ENCODE assay signal across 10 mouse cellular contexts in genomic region chr1:138275859-138276258, GRCm38 (mm10). TPM values are rescaled to one million over a fixed set of nuclear protein-coding genes. Genes with fewer than 3 reads are reported as not detected.
DNase-seq lines count a peak whose midpoint lies in the region; ATAC-seq lines count a peak whose summit lies in the region.
"Had no signal": no experiment of that assay in that cellular context is flagged by ENCODE, and none has a peak within 500 bp of the region (broad histone marks: within the 10 kb centered on the region; RNA-seq: fewer than 3 reads in every experiment).

No protein-coding gene starts in this region.

- no peaks in the 10 kb centered on the region for H3K36me3 ChIP-seq in midbrain, embryonic 12.5 days
- no peaks in the 10 kb centered on the region for H3K36me3 ChIP-seq in midbrain, embryonic 10.5 days

- no peaks in the 10 kb centered on the region for H3K4me1 ChIP-seq in midbrain, embryonic 12.5 days
- no peaks in the 10 kb centered on the region for H3K4me1 ChIP-seq in midbrain, embryonic 10.5 days

- DNase-seq in midbrain, embryonic 10.5 days (ENCODE audit: low spot score): no peak
- peak; percentile 21 for DNase-seq in adipocyte (ENCODE audit: low spot score)
- peak; percentile 78 to 81 for DNase-seq in thymus, postnatal 36 days
- no peak for DNase-seq in gastrocnemius, postnatal 36 days
- no peak for DNase-seq in testis, postnatal 14 days (ENCODE audit: low spot score)

- H3K27me3 ChIP-seq in midbrain, embryonic 12.5 days: no peaks in the 10 kb centered on the region
- no peaks in the 10 kb centered on the region for H3K27me3 ChIP-seq in midbrain, embryonic 10.5 days (ENCODE audit: low read depth, poor library complexity, severe bottlenecking)

- intact Hi-C loops in gastrocnemius, postnatal 36 days (cut with DNase I): no loop called here

- H3K4me2 ChIP-seq in midbrain, embryonic 12.5 days (replicated peaks): no peak overlapping the region

- WGBS in midbrain, embryonic 12.5 days: 69% methylated on average over 5 of the region's 5 CpGs
- WGBS in midbrain, embryonic 10.5 days: 72% methylated on average over 5 of the region's 5 CpGs

- H3K9me3 ChIP-seq in midbrain, embryonic 12.5 days: no peaks in the 10 kb centered on the region
- no peaks in the 10 kb centered on the region for H3K9me3 ChIP-seq in midbrain, embryonic 10.5 days (replicated peaks)

- H3K9ac ChIP-seq in midbrain, embryonic 12.5 days (replicated peaks): no peak overlapping the region

- no peak overlapping the region for H3K27ac ChIP-seq in midbrain, embryonic 12.5 days (replicated peaks)
- H3K27ac ChIP-seq in midbrain, embryonic 10.5 days (replicated peaks): no peak overlapping the region

- ATAC-seq in midbrain, embryonic 12.5 days (ENCODE audit: low FRiP score, low read depth): peak; percentile 16; the same call in 1 of the 2 replicates
- peak; percentile 84 for ATAC-seq in megakaryocyte, adult 5-6 weeks (ENCODE audit: poor library complexity, severe bottlenecking)

- no peak overlapping the region for H3K4me3 ChIP-seq in midbrain, embryonic 12.5 days
- H3K4me3 ChIP-seq in midbrain, embryonic 10.5 days: no peak overlapping the region

RNA-seq across cellular contexts. Expression of gene Atp6v1g3, which starts 2.3 kb away (rescaled TPM):
- not detected in 2 replicates for polyA plus RNA-seq in midbrain, embryonic 12.5 days (2016; fragmentation: Nextera tagmentation; extraction: Ambion mirVana)
- polyA plus RNA-seq in midbrain, embryonic 10.5 days (2016; fragmentation: Nextera tagmentation; extraction: Ambion mirVana): not detected in 2 replicates
- total RNA-seq in megakaryocyte, adult 5-6 weeks (2015): not detected in 2 replicates
- total RNA-seq in megakaryocyte, adult 5-6 weeks (2017): 0.65 TPM in 1 of 2 replicates, not detected in the other
- not detected for total RNA-seq in gastrocnemius, postnatal 36 days (2021)
- total RNA-seq: heart, postnatal 10 days had no signal
- polyA plus RNA-seq: embryonic facial prominence, embryonic 11.5 days; lung, embryonic 16.5 days had no signal

Comparison
In these comparisons a context has a peak if more than half of its experiments do, and no peak if none do; other contexts are left out.
1. DNase-seq: peak in adipocyte (single experiment) and thymus, postnatal 36 days (2 of 2); none in midbrain, embryonic 10.5 days (single experiment), gastrocnemius, postnatal 36 days (0 of 2) and testis, postnatal 14 days (single experiment).